Mouse (Mus musculus): ENCODE results near the gene 1700020D05Rik.

DNA sequence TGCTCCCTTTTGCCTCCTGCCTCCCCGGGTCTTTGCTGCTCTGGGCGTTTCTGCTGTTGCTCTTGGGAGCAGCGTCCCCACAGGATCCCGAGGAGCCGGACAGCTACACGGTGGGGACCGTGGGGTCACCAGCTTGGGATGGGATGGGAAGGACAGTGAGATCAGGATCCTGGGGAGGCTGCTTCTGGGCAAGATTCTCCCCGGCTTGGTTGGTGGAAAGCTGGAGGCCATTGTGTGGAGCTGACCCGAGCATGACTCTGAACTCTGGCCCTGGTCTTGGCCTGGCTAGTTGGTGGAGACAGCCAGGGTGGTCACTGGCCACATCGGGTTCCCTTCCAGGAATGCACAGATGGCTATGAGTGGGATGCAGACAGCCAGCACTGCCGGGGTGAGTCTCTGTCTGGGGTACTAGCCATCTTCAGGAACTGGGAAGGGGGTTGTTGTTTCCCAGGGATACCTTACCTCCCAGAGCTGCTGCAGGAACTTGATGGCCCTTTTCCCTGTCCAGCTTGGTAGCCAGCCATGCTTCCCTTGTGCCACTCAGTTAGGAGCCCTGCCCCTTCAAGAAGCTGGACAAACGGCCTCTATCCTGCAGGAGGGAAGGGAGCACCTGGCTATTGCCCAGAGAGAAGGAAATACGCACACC lies 28.4 kb downstream of the 1700020D05Rik start:
- TF ChIP-seq CTCF (IDR thresholded peaks at IDR 0.05; ENCODE audit: extremely low read depth, insufficient read depth, insufficient read length, insufficient replicate concordance), result no peak
- no peak for TF ChIP-seq POLR2A (IDR thresholded peaks at IDR 0.05; ENCODE audit: low read depth, low read length)

Measured in spleen, adult 2 months (tissue).